Mouse (Mus musculus): ENCODE measurements around the gene C130074G19Rik.

C130074G19Rik gene

GRCm38 (mm10) chr1:184882281-184883268 is at the start of gene C130074G19Rik:
Gene C130074G19Rik, minus strand, starts transcription at chr1:184883218.
- in situ Hi-C loops (cut with MboI; ENCODE audit: low sequenced_read_pairs): no loop called here

DNA sequence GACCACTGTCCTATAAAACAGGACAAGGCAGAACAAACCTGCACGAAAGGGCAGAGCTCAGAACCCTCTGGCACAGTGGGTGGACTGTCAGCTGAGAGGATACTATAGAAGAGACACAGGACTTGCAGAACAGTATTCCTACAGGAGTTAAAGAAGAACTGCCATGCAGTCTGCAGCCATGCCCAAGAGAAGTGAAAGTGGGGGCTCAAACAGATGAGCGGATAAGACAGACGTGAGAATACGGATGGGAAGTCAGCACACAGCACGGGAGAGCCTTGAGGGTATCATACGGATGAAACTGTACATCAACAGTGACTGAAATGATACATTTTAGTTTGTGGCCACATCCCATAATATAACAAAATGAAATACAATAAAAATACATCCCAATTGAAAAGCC is 48.1 kb upstream of the C130074G19Rik start:
- in situ Hi-C loops (cut with MboI; ENCODE audit: low sequenced_read_pairs): no loop called here

GRCm38 (mm10) chr1:184928382-184928781 is 45.4 kb upstream of the C130074G19Rik start:
- in situ Hi-C loops (cut with MboI; ENCODE audit: low sequenced_read_pairs): no loop called here

- in situ Hi-C loops (cut with MboI; ENCODE audit: low sequenced_read_pairs): no loop called here
Measured at GRCm38 (mm10) chr1:184927911-184928310, 44.9 kb upstream of the C130074G19Rik start.

DNA sequence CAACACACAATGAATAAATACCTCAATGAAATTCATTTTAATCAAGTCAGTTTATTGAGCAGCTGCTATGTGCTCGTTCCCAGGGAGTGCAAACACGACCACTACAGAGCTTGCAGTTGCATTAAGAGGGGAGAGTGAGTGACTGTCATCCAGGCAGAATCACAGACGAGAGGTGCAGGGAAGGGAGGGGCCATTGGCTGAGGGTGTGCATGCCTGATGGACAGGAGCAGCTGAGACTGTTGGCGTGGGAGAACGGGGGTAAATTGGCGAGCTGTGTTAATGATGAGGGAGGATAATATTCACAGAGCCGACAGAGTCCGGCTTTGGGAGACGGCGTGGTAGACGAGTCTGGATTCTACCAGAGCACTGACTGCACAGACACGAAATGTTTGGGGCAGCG is 39.8 kb upstream of the C130074G19Rik start:
- in situ Hi-C loops (cut with MboI; ENCODE audit: low sequenced_read_pairs): no loop called here

DNA sequence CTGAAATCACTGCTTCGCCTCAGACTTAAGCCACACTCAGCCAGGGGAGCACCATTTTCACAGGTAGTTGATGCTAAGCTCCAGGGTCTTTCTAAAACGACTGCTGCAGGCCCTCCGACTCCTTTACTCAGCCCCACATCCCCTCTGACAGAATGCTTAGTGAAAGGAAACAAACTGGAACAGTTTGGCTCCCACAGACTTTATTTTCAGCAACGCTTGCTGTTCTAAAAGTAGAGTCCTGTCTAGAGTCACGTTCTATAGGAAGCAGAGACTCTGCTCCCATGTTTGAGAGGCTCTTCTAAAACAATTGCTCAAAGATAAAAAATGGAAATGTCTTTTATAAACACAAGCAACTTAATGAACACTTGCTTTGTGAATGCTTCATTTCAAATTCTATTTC is 37.0 kb upstream of the C130074G19Rik start:
- in situ Hi-C loops (cut with MboI; ENCODE audit: low sequenced_read_pairs): no loop called here

DNA sequence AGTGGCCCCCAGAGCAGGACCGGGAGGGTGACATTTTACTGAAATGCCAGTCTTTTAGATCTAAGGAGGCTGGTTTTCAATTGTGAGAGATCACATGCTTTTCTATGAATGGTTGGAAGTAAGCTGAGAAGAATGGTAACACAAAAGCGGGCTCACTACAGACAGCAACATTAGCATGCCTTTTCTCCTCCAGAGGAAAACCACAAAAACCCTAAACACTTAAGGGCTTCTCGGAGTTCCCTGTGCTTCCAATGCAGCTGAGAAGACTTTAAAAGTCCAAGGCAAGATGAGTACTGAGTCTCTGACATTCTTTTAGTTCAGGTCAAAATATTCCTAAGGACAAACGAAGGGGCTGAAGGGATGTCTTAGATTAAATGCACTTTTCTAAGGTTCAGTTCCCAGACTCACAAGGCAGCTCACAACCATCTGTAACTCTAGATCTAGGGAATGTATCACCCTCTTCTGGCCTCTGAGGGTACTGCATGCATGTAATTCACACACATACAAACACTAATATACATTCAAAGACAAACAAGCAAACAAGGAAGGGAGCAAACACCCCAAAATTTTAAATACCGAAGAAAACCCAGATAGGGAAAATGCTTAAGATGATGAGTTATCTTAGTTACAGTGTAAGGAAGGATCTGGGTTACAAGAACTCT is 35.3 kb upstream of the C130074G19Rik start:
- in situ Hi-C loops (cut with MboI; ENCODE audit: low sequenced_read_pairs): no loop called here

GRCm38 (mm10) chr1:184912336-184912735 is 29.3 kb upstream of the C130074G19Rik start:
- in situ Hi-C loops (cut with MboI; ENCODE audit: low sequenced_read_pairs): no loop called here

DNA sequence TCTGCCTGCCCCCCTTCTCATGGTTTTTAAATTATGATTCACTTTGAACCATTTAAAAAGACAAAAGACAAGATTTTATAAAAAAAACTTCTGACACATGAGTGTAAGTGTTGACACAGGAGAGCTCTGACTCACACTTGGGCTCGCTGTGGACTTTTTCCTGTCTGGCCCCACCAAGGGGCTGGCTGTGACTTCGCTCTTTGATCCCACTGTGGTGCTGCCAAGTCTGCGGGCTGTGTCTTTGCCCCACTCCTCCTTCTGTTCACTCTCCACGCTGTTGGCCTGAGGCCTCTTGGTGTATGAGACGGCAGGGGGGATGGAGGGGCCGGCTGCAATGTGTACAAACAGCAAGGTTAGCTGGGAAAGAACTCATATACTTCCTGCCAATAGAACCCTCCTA is 28.8 kb upstream of the C130074G19Rik start:
- in situ Hi-C loops (cut with MboI; ENCODE audit: low sequenced_read_pairs): no loop called here

DNA sequence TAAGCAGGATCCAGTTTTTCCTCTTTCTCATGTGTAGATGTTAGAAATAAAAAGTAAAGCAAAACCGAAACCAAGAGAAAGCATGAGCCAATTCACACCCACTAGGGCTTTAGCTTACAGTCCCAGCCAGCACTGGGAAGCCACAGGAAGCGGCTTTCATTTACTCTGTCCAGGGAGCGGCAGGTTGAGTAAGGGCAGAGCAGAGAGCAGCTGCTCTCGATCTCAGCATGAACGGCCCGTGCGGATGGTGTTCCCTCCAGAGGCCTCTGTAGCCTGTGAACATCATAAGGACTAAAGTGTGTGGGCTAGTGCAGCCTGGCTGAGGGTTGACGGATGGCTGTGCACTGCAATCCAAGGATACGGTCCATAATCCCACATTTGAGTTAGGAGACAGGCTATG is 25.5 kb upstream of the C130074G19Rik start:
- in situ Hi-C loops (cut with MboI; ENCODE audit: low sequenced_read_pairs): no loop called here

- in situ Hi-C loops (cut with MboI; ENCODE audit: low sequenced_read_pairs): no loop called here
Measured at GRCm38 (mm10) chr1:184905904-184906745, 23.1 kb upstream of the C130074G19Rik start.

DNA sequence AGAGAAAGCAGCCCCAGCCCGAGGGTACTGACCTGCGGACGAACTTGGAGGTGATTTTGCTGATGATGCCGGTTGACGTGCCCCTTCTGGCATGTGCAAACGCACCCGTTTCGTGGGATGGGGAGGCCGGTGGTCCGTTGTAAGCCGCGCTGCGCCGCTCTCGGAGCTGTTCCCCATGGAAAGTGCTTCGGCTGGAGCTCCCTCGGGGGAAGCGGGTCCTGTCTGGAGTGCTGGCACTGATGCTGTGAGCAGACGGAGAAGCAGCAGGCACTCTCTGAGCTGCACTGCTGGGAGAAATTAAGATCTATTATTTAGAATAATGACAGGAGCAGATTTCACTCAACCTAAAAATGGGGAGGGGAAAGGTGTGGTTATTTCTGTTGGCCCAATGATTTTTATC is 22.4 kb upstream of the C130074G19Rik start:
- in situ Hi-C loops (cut with MboI; ENCODE audit: low sequenced_read_pairs): no loop called here

- in situ Hi-C loops (cut with MboI; ENCODE audit: low sequenced_read_pairs): no loop called here
Measured at GRCm38 (mm10) chr1:184903697-184904096, 20.7 kb upstream of the C130074G19Rik start.

GRCm38 (mm10) chr1:184902886-184903285 is 19.9 kb upstream of the C130074G19Rik start:
- in situ Hi-C loops (cut with MboI; ENCODE audit: low sequenced_read_pairs): no loop called here

DNA sequence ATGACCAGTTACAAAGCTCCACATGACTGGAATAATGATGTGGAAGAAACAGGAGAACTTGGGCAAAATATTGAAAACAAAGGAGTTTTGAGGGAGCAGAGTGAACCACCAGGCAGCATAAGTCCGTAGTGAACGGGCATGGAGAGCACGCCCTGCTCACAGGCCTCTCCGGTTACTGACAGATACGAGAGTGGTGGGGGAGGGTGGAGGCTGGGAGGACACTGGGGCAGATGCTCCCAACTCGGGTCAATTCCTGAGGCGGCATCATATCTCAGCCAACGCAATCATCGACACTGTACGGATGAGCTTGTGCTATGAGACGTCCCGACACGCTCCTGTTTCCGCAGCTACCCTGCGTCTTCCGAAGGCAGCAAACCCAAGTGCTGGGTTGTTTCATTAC is 14.3 kb upstream of the C130074G19Rik start:
- in situ Hi-C loops (cut with MboI; ENCODE audit: low sequenced_read_pairs): no loop called here

DNA sequence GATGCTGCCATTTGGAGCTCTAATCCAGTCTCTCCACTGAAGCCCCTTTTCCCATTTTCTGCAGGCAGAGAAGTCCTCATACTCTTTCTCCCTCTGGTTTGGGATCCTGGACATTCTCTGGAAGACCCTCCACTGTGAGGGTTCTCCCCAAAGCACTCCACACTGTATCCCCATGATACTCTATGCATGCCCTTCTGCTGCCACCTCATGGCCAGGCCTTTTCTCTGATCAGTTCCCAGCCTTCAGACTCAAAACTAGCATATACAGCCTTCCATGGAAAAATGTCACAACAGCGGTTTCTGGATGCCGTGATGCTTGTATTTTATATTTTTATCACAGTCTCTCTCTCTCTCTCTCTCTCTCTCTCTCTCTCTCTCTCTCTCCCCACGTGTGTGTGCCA is 9.0 kb upstream of the C130074G19Rik start:
- in situ Hi-C loops (cut with MboI; ENCODE audit: low sequenced_read_pairs): no loop called here

- in situ Hi-C loops (cut with MboI; ENCODE audit: low sequenced_read_pairs): no loop called here
Measured at GRCm38 (mm10) chr1:184889454-184889853, 6.4 kb upstream of the C130074G19Rik start.

DNA sequence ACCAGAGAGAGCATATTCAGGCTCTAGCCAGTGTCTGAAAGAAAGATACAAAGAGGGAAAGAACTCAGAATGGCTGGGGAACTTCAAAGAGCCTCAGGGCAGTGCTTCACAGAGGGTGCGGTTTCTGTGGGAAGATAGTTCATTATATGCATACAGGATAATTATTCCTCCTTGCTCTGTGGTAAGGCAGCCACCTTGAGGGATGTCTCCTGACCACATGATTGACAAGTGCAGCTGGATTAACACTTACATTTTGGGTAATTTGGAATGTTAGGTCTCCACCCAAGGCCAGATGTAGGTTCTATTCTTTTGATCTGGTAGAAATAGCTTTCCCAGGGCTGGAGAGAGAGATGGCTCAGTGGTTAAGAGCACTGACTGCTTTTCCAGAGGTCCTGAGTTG is 3.1 kb upstream of the C130074G19Rik start:
- in situ Hi-C loops (cut with MboI; ENCODE audit: low sequenced_read_pairs): no loop called here

- in situ Hi-C loops (cut with MboI; ENCODE audit: low sequenced_read_pairs): no loop called here
Measured at GRCm38 (mm10) chr1:184881861-184882260, 1.2 kb downstream of the C130074G19Rik start.

GRCm38 (mm10) chr1:184881211-184881610 is 1.8 kb downstream of the C130074G19Rik start:
- in situ Hi-C loops (cut with MboI; ENCODE audit: low sequenced_read_pairs): no loop called here

GRCm38 (mm10) chr1:184878860-184879259 is 4.2 kb downstream of the C130074G19Rik start:
- in situ Hi-C loops (cut with MboI; ENCODE audit: low sequenced_read_pairs): no loop called here

Measured in CH12F3 (cell line).